Mouse (Mus musculus) testis, adult 2 months (tissue): Measurements from ENCODE around the gene Ulk4. TPM values are rescaled to one million over a fixed set of nuclear protein-coding genes. Genes with fewer than 3 reads are reported as not detected.

Experiments
- H3K27ac ChIP-seq: fragments of 200-500 bp; 2 replicates; pipeline ENCODE4 v1.5.1; 2012; ENCODE audit warnings: low read depth, low read length; ENCODE audit not compliant: control insufficient read depth, insufficient read depth
- H3K27me3 ChIP-seq: fragments of 200-500 bp; 2 replicates; pipeline ENCODE4 v1.6.1; 2012; ENCODE audit warnings: mild to moderate bottlenecking, low read length, moderate library complexity; ENCODE audit not compliant: control insufficient read depth, insufficient read depth
- H3K36me3 ChIP-seq: fragments of 200-500 bp; 2 replicates; pipeline ENCODE4 v1.6.1; 2012; ENCODE audit warnings: mild to moderate bottlenecking, low read length; ENCODE audit not compliant: control insufficient read depth, insufficient read depth
- H3K4me1 ChIP-seq: fragments of 200-500 bp; 2 replicates; pipeline ENCODE4 v1.6.1; 2012; ENCODE audit warnings: low read length; ENCODE audit not compliant: control insufficient read depth, insufficient read depth
- H3K4me3 ChIP-seq: fragments of 200-500 bp; 2 replicates; pipeline ENCODE4 v1.5.1; 2012; ENCODE audit warnings: low read depth, mild to moderate bottlenecking, low read length, moderate library complexity, mixed read lengths; ENCODE audit not compliant: control insufficient read depth
- CTCF ChIP-seq: fragments of 200-500 bp; IDR thresholded peaks from 2 replicates; pipeline ENCODE4 v1.5.1; 2012; ENCODE audit warnings: low read depth, mild to moderate bottlenecking, inconsistent platforms, low read length, moderate library complexity; ENCODE audit not compliant: control insufficient read depth, insufficient read depth, insufficient replicate concordance
- POLR2A ChIP-seq: fragments of 200-500 bp; IDR thresholded peaks from 2 replicates; pipeline ENCODE4 v1.6.1; 2012; ENCODE audit warnings: low read depth, mild to moderate bottlenecking, inconsistent platforms, low read length, moderate library complexity; ENCODE audit not compliant: control insufficient read depth
- polyA plus RNA-seq: library from polyadenylated mRNA; depleted of rRNA; stranded (reverse); fragments of >200 nt; gene quantifications from 2 replicates; pipeline ENCODE4 v1.2.3, GENCODE M21; 2012

Gene Ulk4
- polyA plus RNA-seq, 1 experiment: 291 TPM

- TF ChIP-seq CTCF: no peak
- no peak for TF ChIP-seq POLR2A
- Histone ChIP-seq H3K27ac (no peak overlapping the region), H3K27me3 (no peaks in the 10 kb centered on the region), H3K36me3 (no peaks in the 10 kb centered on the region), H3K4me1 (no peaks in the 10 kb centered on the region), H3K4me3 (no peak overlapping the region)
These were observed 100.6 kb downstream of the Ulk4 start for GRCm38 (mm10) chr9:121176350-121176749.

GRCm38 (mm10) chr9:121175201-121175600, 101.8 kb downstream of the Ulk4 start:
- H3K27ac ChIP-seq: no peak overlapping the region
- no peaks in the 10 kb centered on the region for H3K36me3 ChIP-seq
- TF ChIP-seq POLR2A (no peak), CTCF (no peak)
- H3K4me1 ChIP-seq: no peaks in the 10 kb centered on the region
- no peak overlapping the region for H3K4me3 ChIP-seq
- H3K27me3 ChIP-seq: no peaks in the 10 kb centered on the region

- TF ChIP-seq CTCF (no peak), POLR2A (no peak)
- Histone ChIP-seq H3K4me3 (no peak overlapping the region), H3K4me1 (no peaks in the 10 kb centered on the region), H3K27ac (no peak overlapping the region), H3K27me3 (no peaks in the 10 kb centered on the region), H3K36me3 (no peaks in the 10 kb centered on the region)
These were observed 104.9 kb downstream of the Ulk4 start for GRCm38 (mm10) chr9:121172123-121172522.

GRCm38 (mm10) chr9:121171609-121172008, 105.4 kb downstream of the Ulk4 start:
- Histone ChIP-seq H3K27ac (no peak overlapping the region), H3K36me3 (no peaks in the 10 kb centered on the region), H3K27me3 (no peaks in the 10 kb centered on the region), H3K4me3 (no peak overlapping the region), H3K4me1 (no peaks in the 10 kb centered on the region)
- no peak for TF ChIP-seq POLR2A
- TF ChIP-seq CTCF: no peak

- H3K4me3 ChIP-seq: no peak overlapping the region
- TF ChIP-seq CTCF: no peak
- no peak for TF ChIP-seq POLR2A
- H3K27me3 ChIP-seq: no peaks in the 10 kb centered on the region
These were observed 112.4 kb downstream of the Ulk4 start for GRCm38 (mm10) chr9:121164607-121165006.

GRCm38 (mm10) chr9:121162789-121163188, 114.2 kb downstream of the Ulk4 start:
- Histone ChIP-seq H3K4me1 (no peaks in the 10 kb centered on the region), H3K4me3 (no peak overlapping the region), H3K27ac (no peak overlapping the region), H3K36me3 (peaks cover 1% of the 10 kb centered on the region), H3K27me3 (no peaks in the 10 kb centered on the region)
- no peak for TF ChIP-seq POLR2A
- no peak for TF ChIP-seq CTCF

More at GRCm38 (mm10) chr9:121164607-121165006, 112.4 kb downstream of the Ulk4 start:
- H3K27ac ChIP-seq: no peak overlapping the region
- peaks cover 1% of the 10 kb centered on the region for H3K36me3 ChIP-seq
- H3K4me1 ChIP-seq: no peaks in the 10 kb centered on the region

GRCm38 (mm10) chr9:121161818-121162565, 115.0 kb downstream of the Ulk4 start:
- no peaks in the 10 kb centered on the region for H3K4me1 ChIP-seq
- H3K27me3 ChIP-seq: no peaks in the 10 kb centered on the region
- no peak overlapping the region for H3K27ac ChIP-seq
- TF ChIP-seq CTCF (no peak), POLR2A (no peak)
- H3K4me3 ChIP-seq: no peak overlapping the region
- H3K36me3 ChIP-seq: peaks cover 1% of the 10 kb centered on the region
